Mouse (Mus musculus) intestine, embryonic 16.5 days (tissue): ENCODE measurements around the gene Abcb4. TPM values are rescaled to one million over a fixed set of nuclear protein-coding genes. Genes with fewer than 3 reads are reported as not detected.
"Not testable (repeated sequence)": the region's sequence is repeated elsewhere in the genome, so short reads cannot be mapped to it uniquely, and the experiment has no call there.

Experiments used
- ATAC-seq: fragments of 200-750 bp; cut with Nextera tagmentation; 2 replicates; pipeline ENCODE4 v1.8.0; 2017; ENCODE audit warnings: moderate TSS enrichment, moderate library complexity
- H3K27ac ChIP-seq: fragments of 300-500 bp; sonication (generic); 2 replicates; pipeline ENCODE4 v1.5.1; 2014; ENCODE audit warnings: mild to moderate bottlenecking, low read length
- H3K27me3 ChIP-seq: fragments of 300-500 bp; sonication (generic); replicated peaks from 2 replicates; pipeline ENCODE4 v1.6.1; 2014; ENCODE audit warnings: low read length, control low read depth, mixed read lengths; ENCODE audit not compliant: control insufficient read depth, insufficient read depth
- H3K36me3 ChIP-seq: fragments of 300-500 bp; sonication (generic); 2 replicates; pipeline ENCODE4 v1.6.1; 2014; ENCODE audit warnings: low read length, control low read depth; ENCODE audit not compliant: control insufficient read depth, insufficient read depth
- H3K4me1 ChIP-seq: fragments of 300-500 bp; sonication (generic); 2 replicates; pipeline ENCODE4 v1.6.1; 2014; ENCODE audit warnings: low read length, control low read depth, mixed read lengths; ENCODE audit not compliant: control insufficient read depth, insufficient read depth
- H3K4me2 ChIP-seq: fragments of 300-500 bp; sonication (generic); 2 replicates; pipeline ENCODE4 v1.6.1; 2014; ENCODE audit warnings: low read depth, low read length, control low read depth
- H3K4me3 ChIP-seq: fragments of 300-500 bp; sonication (generic); 2 replicates; pipeline ENCODE4 v1.5.1; 2014; ENCODE audit warnings: mild to moderate bottlenecking, low read length
- H3K9ac ChIP-seq: fragments of 300-500 bp; sonication (generic); 2 replicates; pipeline ENCODE4 v1.6.1; 2014; ENCODE audit warnings: low read depth, low read length
- H3K9me3 ChIP-seq: fragments of 300-500 bp; sonication (generic); 2 replicates; pipeline ENCODE4 v1.6.1; 2016; ENCODE audit warnings: low read length, control low read depth; ENCODE audit not compliant: control insufficient read depth
- WGBS: fragments of 180-500 bp; shearing (Covaris S2); extraction: QIAGEN DNeasy Blood & Tissue Kit; methylation state at CpG from one replicate; pipeline ENCODE4 v1.1.7; 2014; 5-methylcytosine and 5-hydroxymethylcytosine counted together
- polyA plus RNA-seq: library from polyadenylated mRNA; unstranded; fragments of >200 nt; fragmentation: Nextera tagmentation; extraction: Ambion mirVana; gene quantifications from 2 replicates; pipeline ENCODE4 v1.2.1, GENCODE M21; 2015

Abcb4 gene
- 0.45 and 0.88 TPM in 2 replicates for polyA plus RNA-seq

DNA sequence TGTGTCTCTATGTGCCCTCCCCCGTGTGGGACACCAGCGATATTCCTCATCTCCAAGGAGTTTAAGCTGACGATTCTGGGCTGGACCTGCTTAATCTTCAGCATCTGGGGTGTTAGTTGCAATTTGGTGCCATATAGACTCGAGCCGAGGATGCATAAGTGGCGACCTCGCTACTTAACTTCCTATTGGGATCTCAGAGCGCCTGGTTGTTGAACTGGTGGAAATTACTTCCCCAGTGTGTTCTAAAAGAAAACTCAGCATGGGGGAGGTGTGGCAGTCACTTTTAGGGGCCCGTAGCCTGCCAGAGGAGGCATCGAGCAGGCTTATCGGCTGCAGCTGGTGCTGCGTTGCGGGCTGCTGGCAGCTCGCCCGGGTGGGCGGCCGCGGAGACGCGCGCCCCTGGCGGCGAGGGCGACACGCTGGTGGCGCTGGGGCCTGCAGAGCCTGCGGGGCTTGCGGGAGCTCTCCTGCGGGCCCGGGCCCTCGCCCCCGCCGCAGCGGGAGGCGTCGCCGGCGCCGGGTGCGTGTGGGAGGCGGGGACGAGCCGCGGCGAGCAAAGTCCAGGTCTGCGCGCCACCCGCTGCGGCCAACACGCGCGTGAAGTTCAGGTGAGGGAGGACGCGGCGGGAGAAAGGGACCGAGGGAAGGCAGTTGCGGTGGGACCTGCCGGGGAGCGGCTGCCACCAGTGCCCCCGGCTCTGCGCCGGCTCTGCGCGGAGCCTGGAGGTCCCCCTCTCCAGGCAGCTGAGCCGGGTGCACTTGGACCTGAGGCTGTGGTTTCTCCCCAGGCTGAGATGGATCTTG, at the start of gene Abcb4:
Gene Abcb4, plus strand, starts transcription at position 418 of the 804 bp plus-strand sequence.
- Histone ChIP-seq H3K36me3 (no peaks in the 10 kb centered on the region), H3K4me1 (peaks cover 5% of the 10 kb centered on the region; the same call in 1 of the 2 replicates), H3K9me3 (no peaks in the 10 kb centered on the region), H3K9ac (peak within 1 kb of the TSS; percentile 65), H3K27me3 (peaks cover 9% of the 10 kb centered on the region; the same call in 1 of the 2 replicates), H3K4me3 (peak within 1 kb of the TSS; percentile 66), H3K27ac (no peak within 1 kb of the TSS), H3K4me2 (peak within 1 kb of the TSS; percentile 98)
- WGBS = under 1% methylated on average over 62 of the region's 65 CpGs
- peak; percentile 94 for ATAC-seq

DNA sequence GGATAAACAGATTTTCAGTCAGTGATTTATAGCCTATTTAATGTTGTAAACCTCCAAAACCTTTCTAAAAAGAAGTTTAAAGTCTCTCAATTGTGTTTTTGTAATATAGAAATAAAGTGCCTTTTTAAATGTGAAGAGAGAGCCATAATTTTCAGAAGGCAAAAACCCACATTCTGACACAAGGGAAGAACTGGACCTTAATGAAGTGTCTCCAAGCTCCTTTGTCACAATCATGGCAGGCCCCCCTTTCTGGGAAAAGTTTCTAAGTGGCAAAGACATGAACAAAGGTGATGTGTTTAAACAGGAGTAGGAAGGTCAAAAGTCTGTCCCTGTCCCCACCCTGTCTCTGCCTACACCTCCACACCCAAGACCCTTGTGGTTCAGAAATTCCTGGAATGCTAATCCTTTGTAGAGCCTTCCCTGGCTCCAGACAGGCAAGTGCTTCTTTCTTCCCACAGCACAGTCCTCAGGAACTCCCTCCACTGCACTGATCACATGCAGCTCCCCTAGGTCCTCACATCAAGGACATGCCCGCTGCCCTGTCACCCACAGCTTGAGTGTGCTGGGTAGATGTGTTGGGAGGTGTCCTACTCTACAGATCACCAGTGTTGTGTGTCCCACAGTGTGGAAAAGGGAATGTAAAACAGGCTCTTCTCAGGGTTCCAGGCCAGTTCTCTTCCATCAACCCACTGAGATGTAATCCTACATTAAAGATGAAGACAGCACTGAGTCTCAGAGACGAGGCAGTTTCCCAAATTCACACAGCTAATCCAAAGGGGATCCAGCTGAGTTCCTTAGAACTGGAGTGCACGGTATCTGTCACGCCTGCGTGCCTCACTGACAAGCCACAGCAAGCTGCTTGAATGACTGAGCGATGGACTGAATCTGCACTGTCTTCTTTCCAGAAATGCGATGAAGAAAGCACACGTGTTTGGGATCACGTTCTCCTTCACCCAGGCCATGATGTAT, 44.6 kb upstream of the Abcb4 start:
- not testable (repeated sequence) for H3K4me3 ChIP-seq, H3K9ac ChIP-seq, H3K4me2 ChIP-seq, H3K4me1 ChIP-seq, ATAC-seq, H3K27ac ChIP-seq, H3K9me3 ChIP-seq, H3K27me3 ChIP-seq, H3K36me3 ChIP-seq
- 67% methylated on average over 5 of the region's 9 CpGs for WGBS

DNA sequence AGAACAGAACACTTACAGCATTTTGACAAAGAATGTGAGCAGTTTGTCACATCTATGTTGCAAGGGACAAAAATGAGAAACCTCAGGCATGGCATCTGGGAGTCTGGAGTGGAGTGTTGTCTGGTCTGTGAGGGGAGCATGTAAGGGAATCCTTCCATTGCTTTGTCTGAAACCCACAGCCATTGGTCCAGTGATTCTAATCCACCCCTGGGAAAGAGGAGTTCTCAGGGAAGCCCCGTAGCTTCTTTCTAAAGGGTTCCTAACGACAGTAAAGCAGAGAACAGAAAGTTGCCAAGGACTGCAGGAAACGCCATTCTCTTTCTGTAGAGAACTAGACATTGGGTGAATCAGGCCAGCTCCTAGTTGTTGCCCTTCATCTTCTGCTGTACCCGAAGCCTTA, 42.7 kb upstream of the Abcb4 start:
- H3K4me2 ChIP-seq = no peak overlapping the region
- H3K4me3 ChIP-seq = no peak overlapping the region
- H3K27me3 ChIP-seq = no peaks in the 10 kb centered on the region
- 64% methylated on average over 4 of the region's 4 CpGs for WGBS
- no peaks in the 10 kb centered on the region for H3K4me1 ChIP-seq
- no peak overlapping the region for H3K27ac ChIP-seq
- H3K9me3 ChIP-seq = no peaks in the 10 kb centered on the region
- no peak overlapping the region for H3K9ac ChIP-seq
- H3K36me3 ChIP-seq = no peaks in the 10 kb centered on the region
- no peak for ATAC-seq

DNA sequence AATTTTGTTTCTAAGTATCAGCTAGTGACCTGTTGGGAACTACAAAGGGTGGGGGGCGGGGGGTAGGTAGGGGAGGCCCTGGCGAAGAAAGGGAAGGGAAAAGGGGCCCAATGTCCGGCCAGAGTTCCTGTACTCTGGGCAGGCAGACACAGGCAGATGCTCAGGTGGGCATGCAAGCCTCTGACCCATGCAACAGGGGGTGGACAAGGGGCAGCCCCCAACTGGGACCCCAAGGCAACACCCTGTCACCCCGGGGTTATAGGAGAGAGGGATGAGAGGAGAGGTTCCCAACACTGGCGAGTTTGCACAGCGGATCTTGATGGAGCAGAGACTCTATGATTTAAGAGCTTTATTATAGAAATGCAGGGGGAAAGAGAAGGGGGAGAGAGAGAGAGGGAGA, 36.3 kb upstream of the Abcb4 start:
- Histone ChIP-seq H3K9me3 (no peaks in the 10 kb centered on the region), H3K9ac (no peak overlapping the region), H3K4me1 (no peaks in the 10 kb centered on the region), H3K36me3 (no peaks in the 10 kb centered on the region), H3K4me2 (no peak overlapping the region), H3K27ac (no peak overlapping the region), H3K27me3 (no peaks in the 10 kb centered on the region), H3K4me3 (no peak overlapping the region)
- WGBS = 70% methylated on average over 6 of the region's 6 CpGs
- no peak for ATAC-seq

DNA sequence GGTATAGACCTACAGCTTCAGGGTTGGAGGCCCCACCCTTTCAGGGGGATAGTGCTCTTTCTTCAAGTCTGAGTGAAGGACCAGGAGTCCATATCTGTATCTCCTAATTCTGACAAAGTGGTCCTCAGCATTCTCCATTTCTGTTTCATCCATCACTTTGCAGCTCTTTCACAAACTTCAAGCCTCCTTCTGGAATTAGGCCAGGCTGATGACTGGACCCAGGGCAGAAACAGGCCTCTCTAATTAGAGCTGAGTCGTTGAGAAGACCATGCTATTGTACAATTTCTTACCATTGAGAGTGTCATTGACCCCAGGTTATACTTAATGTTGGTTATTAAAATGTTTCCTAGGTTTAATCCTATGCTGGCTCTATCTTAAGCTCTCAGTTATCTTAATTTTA, 31.7 kb upstream of the Abcb4 start:
- Histone ChIP-seq H3K4me2 (no peak overlapping the region), H3K27me3 (no peaks in the 10 kb centered on the region), H3K36me3 (no peaks in the 10 kb centered on the region), H3K9ac (no peak overlapping the region), H3K4me3 (no peak overlapping the region), H3K4me1 (no peaks in the 10 kb centered on the region), H3K9me3 (no peaks in the 10 kb centered on the region), H3K27ac (no peak overlapping the region)
- WGBS = 74% methylated on average over 1 of the region's 1 CpGs
- ATAC-seq = no peak

DNA sequence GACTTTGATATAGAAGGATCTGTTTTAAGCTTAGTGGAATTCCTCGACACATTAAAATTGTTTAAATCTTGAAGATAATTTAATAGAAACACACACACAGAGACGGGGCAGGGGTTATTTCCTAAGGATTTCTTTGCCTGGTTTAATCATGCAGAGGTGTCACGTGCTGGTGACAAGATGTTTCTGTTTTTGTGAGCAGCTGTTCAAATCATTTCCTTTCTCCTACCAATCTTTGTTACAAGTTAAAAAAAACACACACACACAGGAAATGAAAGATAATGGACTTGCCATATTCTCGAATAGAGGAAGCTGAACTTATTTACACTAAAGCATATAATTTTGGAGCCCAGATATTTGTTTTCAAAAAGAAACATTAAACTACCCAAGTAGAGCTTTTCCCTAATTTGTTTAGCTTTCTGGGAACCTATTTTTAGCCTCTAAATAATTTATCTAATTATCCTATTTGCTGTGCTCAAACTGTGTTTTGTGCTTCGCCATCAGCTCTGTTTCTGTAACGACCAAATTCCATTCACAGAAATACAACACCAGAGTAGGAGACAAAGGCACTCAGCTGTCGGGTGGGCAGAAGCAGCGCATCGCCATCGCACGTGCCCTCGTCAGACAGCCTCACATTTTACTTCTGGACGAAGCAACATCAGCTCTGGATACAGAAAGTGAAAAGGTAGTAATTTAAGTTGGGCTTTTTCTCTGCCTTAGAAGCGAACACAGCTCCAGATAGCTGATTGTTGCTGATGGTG, 29.8 kb upstream of the Abcb4 start:
- Histone ChIP-seq H3K36me3 (no peaks in the 10 kb centered on the region), H3K9me3 (no peaks in the 10 kb centered on the region), H3K4me2 (no peak overlapping the region), H3K9ac (no peak overlapping the region), H3K27ac (no peak overlapping the region), H3K27me3 (no peaks in the 10 kb centered on the region), H3K4me3 (no peak overlapping the region), H3K4me1 (no peaks in the 10 kb centered on the region)
- ATAC-seq = no peak
- 55% methylated on average over 14 of the region's 14 CpGs for WGBS

GRCm38 (mm10) chr5:8865630-8866029, 27.9 kb upstream of the Abcb4 start:
- H3K27ac ChIP-seq, ATAC-seq, H3K9me3 ChIP-seq, H3K4me2 ChIP-seq, H3K27me3 ChIP-seq, H3K4me3 ChIP-seq, H3K36me3 ChIP-seq, H3K9ac ChIP-seq, H3K4me1 ChIP-seq: not testable (repeated sequence)
- WGBS = 99% methylated on average over 11 of the region's 11 CpGs

- Histone ChIP-seq H3K27ac (no peak overlapping the region), H3K4me1 (no peaks in the 10 kb centered on the region), H3K4me3 (no peak overlapping the region), H3K9me3 (no peaks in the 10 kb centered on the region), H3K27me3 (no peaks in the 10 kb centered on the region), H3K4me2 (no peak overlapping the region), H3K36me3 (no peaks in the 10 kb centered on the region), H3K9ac (no peak overlapping the region)
- ATAC-seq = peak; percentile 70
- 57% methylated on average over 5 of the region's 5 CpGs for WGBS
These were observed 27.2 kb upstream of the Abcb4 start for GRCm38 (mm10) chr5:8866366-8866765.

DNA sequence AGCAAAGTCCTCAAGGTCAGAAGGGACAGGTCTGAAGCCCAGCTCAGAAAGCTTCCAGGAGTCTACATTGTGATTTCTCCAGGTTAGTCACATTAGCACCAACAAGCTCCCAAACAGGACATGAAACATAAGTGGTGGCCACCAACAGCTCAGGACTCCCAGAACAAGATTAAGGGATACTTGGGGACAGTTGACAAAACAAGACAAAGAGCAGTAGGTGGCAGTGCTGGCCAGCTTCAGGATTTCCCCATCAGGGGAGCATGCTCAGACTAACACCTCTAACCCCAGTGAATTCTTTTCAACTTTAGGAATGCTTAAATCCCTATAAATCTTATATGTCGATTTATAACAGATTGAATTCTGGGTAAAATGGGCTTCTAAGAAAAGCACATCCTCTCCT, 25.5 kb upstream of the Abcb4 start:
- no peak overlapping the region for H3K27ac ChIP-seq
- H3K9me3 ChIP-seq = no peaks in the 10 kb centered on the region
- no peaks in the 10 kb centered on the region for H3K27me3 ChIP-seq
- H3K36me3 ChIP-seq = no peaks in the 10 kb centered on the region
- 12% methylated on average over 1 of the region's 1 CpGs for WGBS
- H3K9ac ChIP-seq = no peak overlapping the region
- H3K4me3 ChIP-seq = no peak overlapping the region
- no peaks in the 10 kb centered on the region for H3K4me1 ChIP-seq
- no peak for ATAC-seq
- H3K4me2 ChIP-seq = no peak overlapping the region
